Mouse (Mus musculus) liver, embryonic 13.5 days (tissue): ENCODE measurements around the gene Taf1a. TPM values are rescaled to one million over a fixed set of nuclear protein-coding genes. Genes with fewer than 3 reads are reported as not detected.

ENCODE experiments used
- ATAC-seq: fragments of 200-750 bp; cut with Nextera tagmentation; 2 replicates; pipeline ENCODE4 v1.8.0; 2017; ENCODE audit warnings: low read depth, mild to moderate bottlenecking, moderate number of reproducible peaks, moderate library complexity
- DNase-seq: peaks from one replicate; pipeline ENCODE4 v3.0.0; 2022
- H3K27ac ChIP-seq: fragments of 300-500 bp; sonication (generic); 2 replicates; pipeline ENCODE4 v1.5.1; 2015; ENCODE audit warnings: moderate library complexity, mild to moderate bottlenecking, inconsistent platforms
- H3K27me3 ChIP-seq: fragments of 300-500 bp; sonication (generic); 2 replicates; pipeline ENCODE4 v1.6.1; 2015; ENCODE audit warnings: mild to moderate bottlenecking, inconsistent platforms
- H3K36me3 ChIP-seq: fragments of 300-500 bp; sonication (generic); 2 replicates; pipeline ENCODE4 v1.6.1; 2015; ENCODE audit warnings: mild to moderate bottlenecking, inconsistent platforms
- H3K4me1 ChIP-seq: fragments of 300-500 bp; sonication (generic); replicated peaks from 2 replicates; pipeline ENCODE4 v1.6.1; 2015; ENCODE audit warnings: inconsistent platforms
- H3K4me2 ChIP-seq: fragments of 300-500 bp; sonication (generic); 2 replicates; pipeline ENCODE4 v1.6.1; 2015; ENCODE audit warnings: inconsistent platforms, mild to moderate bottlenecking, moderate library complexity
- H3K4me3 ChIP-seq: fragments of 300-500 bp; sonication (generic); replicated peaks from 2 replicates; pipeline ENCODE4 v1.5.1; 2015; ENCODE audit warnings: mild to moderate bottlenecking, inconsistent platforms
- H3K9ac ChIP-seq: fragments of 300-500 bp; sonication (generic); 2 replicates; pipeline ENCODE4 v1.6.1; 2015; ENCODE audit warnings: mild to moderate bottlenecking, inconsistent platforms
- H3K9me3 ChIP-seq: fragments of 300-500 bp; sonication (generic); replicated peaks from 2 replicates; pipeline ENCODE4 v1.6.1; 2016; ENCODE audit warnings: inconsistent platforms
- WGBS: fragments of 180-500 bp; shearing (Covaris S2); methylation state at CpG from one replicate; pipeline ENCODE4 v1.1.7; 2015; ENCODE audit not compliant: insufficient replicate concordance; 5-methylcytosine and 5-hydroxymethylcytosine counted together
- polyA plus RNA-seq: library from polyadenylated mRNA; unstranded; fragments of >200 nt; fragmentation: Nextera tagmentation; extraction: Ambion mirVana; gene quantifications from 2 replicates; pipeline ENCODE4 v1.2.1, GENCODE M21; 2015

Gene Taf1a
- polyA plus RNA-seq, 1 experiment from 2014 or later = 6.2 TPM

DNA sequence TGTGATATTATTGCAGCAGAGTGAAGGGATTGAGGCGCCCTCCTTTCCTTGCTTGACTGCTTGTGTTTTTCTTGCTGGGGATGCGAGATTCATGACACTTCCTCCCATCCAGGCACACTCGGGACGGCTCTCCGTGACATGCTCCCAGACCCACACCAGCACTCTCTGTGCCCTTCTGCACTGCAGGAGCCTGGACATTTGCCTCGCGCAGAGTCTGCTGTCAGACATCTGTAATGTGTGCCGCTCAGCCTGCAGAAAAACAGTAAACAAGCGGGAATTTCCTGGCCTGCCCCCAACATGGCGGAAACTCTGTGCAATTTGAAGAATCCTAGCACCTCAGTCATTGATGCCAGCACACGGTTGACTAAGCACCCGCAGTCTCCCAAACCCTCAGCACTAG lies 29.1 kb downstream of the Taf1a start, which contains the start of gene Hhipl2:
Hhipl2 (plus strand) TSS at position 343 of the 400 bp plus-strand sequence.
- DNase-seq (no peak), ATAC-seq (no peak)
- no peaks in the 10 kb centered on the region for H3K27me3 ChIP-seq
- H3K4me3 ChIP-seq = no peak within 1 kb of the TSS
- H3K27ac ChIP-seq = no peak within 1 kb of the TSS
- H3K9me3 ChIP-seq = no peaks in the 10 kb centered on the region
- H3K36me3 ChIP-seq = no peaks in the 10 kb centered on the region
- 59% methylated on average over 12 of the region's 12 CpGs for WGBS
- H3K9ac ChIP-seq = no peak within 1 kb of the TSS
- H3K4me1 ChIP-seq = no peaks in the 10 kb centered on the region
- H3K4me2 ChIP-seq = no peak within 1 kb of the TSS

DNA sequence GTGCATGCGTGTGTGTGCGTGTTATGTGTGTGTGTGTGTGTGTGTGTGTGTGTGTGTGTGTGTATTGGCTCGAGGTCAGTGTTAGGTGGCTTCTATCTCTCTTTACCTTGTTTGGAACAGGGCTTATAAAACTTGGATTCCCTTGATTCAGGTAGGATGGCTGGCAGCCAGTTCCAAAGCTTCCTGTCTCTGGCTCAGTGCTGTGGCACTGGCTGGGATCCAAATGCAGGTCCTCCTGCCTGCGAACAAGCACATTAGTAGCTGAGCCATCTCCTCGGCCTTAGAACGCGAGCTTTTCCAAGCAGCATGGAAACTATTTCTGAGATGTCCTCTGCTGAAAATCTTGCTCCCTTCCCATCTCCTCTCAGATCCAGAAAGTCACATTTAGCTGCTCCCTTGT lies 31.0 kb downstream of the Taf1a start:
- H3K4me2 ChIP-seq = no peak overlapping the region
- DNase-seq (no peak), ATAC-seq (no peak)
- 70% methylated on average over 7 of the region's 7 CpGs for WGBS
- H3K27ac ChIP-seq = no peak overlapping the region
- no peak overlapping the region for H3K9ac ChIP-seq
- H3K9me3 ChIP-seq = no peaks in the 10 kb centered on the region
- no peaks in the 10 kb centered on the region for H3K36me3 ChIP-seq
- H3K27me3 ChIP-seq = no peaks in the 10 kb centered on the region
- no peak overlapping the region for H3K4me3 ChIP-seq
- no peaks in the 10 kb centered on the region for H3K4me1 ChIP-seq

DNA sequence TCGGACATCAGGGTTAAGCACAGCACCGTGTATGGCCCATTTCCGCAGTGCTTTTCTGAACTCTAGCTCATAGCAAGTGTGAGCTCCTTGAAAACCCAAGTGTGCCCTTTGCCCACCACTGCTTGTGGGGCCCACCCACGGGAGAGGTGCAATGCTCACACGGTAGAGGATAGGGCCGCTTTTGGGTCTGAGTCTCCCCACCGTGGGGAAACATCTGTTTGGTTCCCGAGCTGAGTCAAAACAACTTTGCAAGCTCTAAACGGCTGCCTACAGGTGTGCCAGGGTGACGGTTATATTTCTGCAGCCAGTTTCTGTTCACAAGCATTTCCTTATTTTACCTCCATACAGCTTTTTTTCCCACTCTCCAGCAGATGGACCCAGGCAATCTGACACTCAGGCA lies 31.5 kb downstream of the Taf1a start:
- no peak overlapping the region for H3K27ac ChIP-seq
- H3K36me3 ChIP-seq = no peaks in the 10 kb centered on the region
- H3K4me2 ChIP-seq = no peak overlapping the region
- H3K4me3 ChIP-seq = no peak overlapping the region
- H3K27me3 ChIP-seq = no peaks in the 10 kb centered on the region
- no peaks in the 10 kb centered on the region for H3K9me3 ChIP-seq
- no peak overlapping the region for H3K9ac ChIP-seq
- ATAC-seq = no peak
- no peaks in the 10 kb centered on the region for H3K4me1 ChIP-seq
- DNase-seq = no peak
- WGBS = 78% methylated on average over 10 of the region's 10 CpGs

DNA sequence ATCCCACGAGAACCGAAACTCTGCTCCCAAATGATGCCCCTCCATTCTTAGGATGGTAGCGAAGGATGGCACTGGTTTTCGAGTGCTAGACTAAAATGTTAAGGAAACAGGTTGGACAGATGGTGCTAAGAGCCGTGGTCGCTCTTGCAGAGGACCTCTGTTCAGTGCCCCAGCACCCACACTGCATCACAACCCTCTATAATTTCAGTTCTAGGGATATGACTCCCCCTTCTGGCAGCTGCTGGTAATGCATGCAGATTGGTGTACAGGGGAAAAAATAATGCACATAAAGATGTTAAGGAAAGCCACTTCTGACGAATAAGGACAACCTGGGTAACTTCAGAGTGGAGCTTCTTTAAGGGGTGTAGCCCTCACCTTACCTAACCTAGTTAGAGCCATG lies 35.3 kb downstream of the Taf1a start:
- DNase-seq = no peak
- H3K36me3 ChIP-seq = no peaks in the 10 kb centered on the region
- ATAC-seq = no peak
- no peaks in the 10 kb centered on the region for H3K4me1 ChIP-seq
- 77% methylated on average over 7 of the region's 7 CpGs for WGBS
- H3K27ac ChIP-seq = no peak overlapping the region
- H3K9me3 ChIP-seq = no peaks in the 10 kb centered on the region
- H3K27me3 ChIP-seq = no peaks in the 10 kb centered on the region
- no peak overlapping the region for H3K4me3 ChIP-seq
- no peak overlapping the region for H3K4me2 ChIP-seq
- no peak overlapping the region for H3K9ac ChIP-seq

GRCm38 (mm10) chr1:183434918-183435317 lies 46.1 kb downstream of the Taf1a start:
- WGBS = 63% methylated on average over 9 of the region's 9 CpGs
- H3K27me3 ChIP-seq = no peaks in the 10 kb centered on the region
- peaks cover 5% of the 10 kb centered on the region; the same call in 1 of the 2 replicates for H3K4me1 ChIP-seq
- no peak for ATAC-seq
- no peak for DNase-seq
- no peak overlapping the region for H3K27ac ChIP-seq
- H3K36me3 ChIP-seq = no peaks in the 10 kb centered on the region
- no peaks in the 10 kb centered on the region for H3K9me3 ChIP-seq
- no peak overlapping the region for H3K4me3 ChIP-seq
- H3K9ac ChIP-seq = no peak overlapping the region
- no peak overlapping the region for H3K4me2 ChIP-seq

- 15% methylated on average over 22 of the region's 22 CpGs for WGBS
- Histone ChIP-seq H3K9me3 (0 out of 2 replicates have a peak, but pooled peaks cover 6% of the 10 kb centered on the region), H3K9ac (peak overlapping the region; percentile 41; the same call in 1 of the 2 replicates), H3K27ac (no peak overlapping the region), H3K4me3 (peak overlapping the region; percentile 44), H3K4me1 (peaks cover 5% of the 10 kb centered on the region; the same call in 1 of the 2 replicates), H3K4me2 (peak overlapping the region; percentile 54), H3K36me3 (no peaks in the 10 kb centered on the region), H3K27me3 (no peaks in the 10 kb centered on the region)
- DNase-seq = peak; percentile 38
- ATAC-seq = peak; percentile 68
Measured at GRCm38 (mm10) chr1:183439036-183439435, 50.3 kb downstream of the Taf1a start.

GRCm38 (mm10) chr1:183442015-183442774 lies 53.4 kb downstream of the Taf1a start:
- 26% methylated on average over 19 of the region's 19 CpGs for WGBS
- DNase-seq (peak; percentile 36), ATAC-seq (no peak)
- no peak overlapping the region for H3K9ac ChIP-seq
- H3K9me3 ChIP-seq = 0 out of 2 replicates have a peak, but pooled peaks cover 6% of the 10 kb centered on the region
- no peak overlapping the region for H3K4me3 ChIP-seq
- H3K36me3 ChIP-seq = no peaks in the 10 kb centered on the region
- no peak overlapping the region for H3K27ac ChIP-seq
- no peaks in the 10 kb centered on the region for H3K27me3 ChIP-seq
- no peak overlapping the region for H3K4me2 ChIP-seq
- H3K4me1 ChIP-seq = peaks cover 5% of the 10 kb centered on the region; the same call in 1 of the 2 replicates

GRCm38 (mm10) chr1:183453066-183453465 lies 64.3 kb downstream of the Taf1a start:
- Histone ChIP-seq H3K4me1 (no peaks in the 10 kb centered on the region), H3K27me3 (no peaks in the 10 kb centered on the region), H3K9ac (no peak overlapping the region), H3K9me3 (no peaks in the 10 kb centered on the region), H3K4me2 (no peak overlapping the region), H3K36me3 (no peaks in the 10 kb centered on the region), H3K27ac (no peak overlapping the region), H3K4me3 (no peak overlapping the region)
- ATAC-seq = no peak
- no peak for DNase-seq
- 32% methylated on average over 3 of the region's 3 CpGs for WGBS

Other genes starting within 250 kb of the Taf1a start
- 2.4 and 3.0 TPM in 2 replicates for gene Disp1, start 167.5 kb upstream of the Taf1a start, polyA plus RNA-seq
- 21.3 and 24.5 TPM in 2 replicates for gene Aida, start 92.4 kb upstream of the Taf1a start, polyA plus RNA-seq
- 17.4 and 22.1 TPM in 2 replicates for gene Brox, start 91.7 kb upstream of the Taf1a start, polyA plus RNA-seq
- 29.8 and 37.0 TPM in 2 replicates for gene Mia3, start 19.4 kb upstream of the Taf1a start, polyA plus RNA-seq
- not detected in 2 replicates for gene Hhipl2, start 29.2 kb downstream of the Taf1a start, polyA plus RNA-seq